Mouse (Mus musculus): ENCODE results near the gene Slc27a5. TPM values are rescaled to one million over a fixed set of nuclear protein-coding genes. Genes with fewer than 3 reads are reported as not detected.

The Slc27a5 gene
- polyA plus RNA-seq, 1 experiment from 2014 or later, result 0.65 TPM

DNA sequence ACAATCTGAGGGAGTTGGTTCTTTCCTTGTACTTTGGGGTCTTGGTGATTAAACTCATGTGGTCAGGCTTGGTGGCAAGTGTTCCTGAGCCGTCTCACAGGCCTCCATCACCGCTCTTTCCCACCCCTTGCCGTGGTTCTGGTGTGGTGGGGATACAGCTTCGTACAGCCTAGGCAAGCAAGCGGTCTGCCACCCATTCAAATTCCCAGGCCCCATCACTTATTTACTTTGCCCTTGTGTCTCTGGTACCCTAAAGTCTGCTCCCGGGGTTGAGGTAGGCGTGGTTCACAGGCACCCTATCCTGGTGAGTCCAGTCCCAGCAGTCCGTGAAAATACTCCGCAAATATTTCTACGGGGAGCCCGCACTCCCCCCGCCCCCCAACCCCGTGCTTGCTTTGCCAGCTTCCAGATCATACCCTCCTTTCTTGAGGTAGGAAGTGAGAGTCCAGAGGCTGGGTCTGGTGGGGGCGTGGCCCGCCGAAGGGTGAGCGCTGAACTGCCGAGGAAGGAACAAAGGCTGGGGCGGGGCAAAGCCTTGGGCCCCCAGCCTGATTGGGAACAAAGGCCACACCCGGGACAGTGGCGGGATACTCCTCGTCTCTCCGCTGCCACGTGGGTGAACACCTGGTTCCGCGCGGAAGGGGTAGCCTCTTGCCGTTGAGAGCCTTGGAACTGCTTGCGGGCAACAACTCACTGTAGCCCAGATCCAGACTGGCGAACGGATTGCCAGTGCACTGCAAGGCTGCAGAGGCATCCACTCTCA, 25.0 kb upstream of the Slc27a5 start:
- H3K9me3 ChIP-seq, result no peaks in the 10 kb centered on the region
- peak overlapping the region; percentile 97 for H3K4me2 ChIP-seq
- 3% methylated on average over 31 of the region's 31 CpGs for WGBS
- peak overlapping the region; percentile 53 for H3K9ac ChIP-seq
- H3K4me1 ChIP-seq, result peaks cover 33% of the 10 kb centered on the region
- H3K27me3 ChIP-seq (replicated peaks), result no peaks in the 10 kb centered on the region
- peak; percentile 35 for ATAC-seq (replicated peaks)
- H3K36me3 ChIP-seq (replicated peaks), result peaks cover 10% of the 10 kb centered on the region
- peak overlapping the region; percentile 86 for H3K4me3 ChIP-seq
- peak overlapping the region; percentile 99 for H3K27ac ChIP-seq

DNA sequence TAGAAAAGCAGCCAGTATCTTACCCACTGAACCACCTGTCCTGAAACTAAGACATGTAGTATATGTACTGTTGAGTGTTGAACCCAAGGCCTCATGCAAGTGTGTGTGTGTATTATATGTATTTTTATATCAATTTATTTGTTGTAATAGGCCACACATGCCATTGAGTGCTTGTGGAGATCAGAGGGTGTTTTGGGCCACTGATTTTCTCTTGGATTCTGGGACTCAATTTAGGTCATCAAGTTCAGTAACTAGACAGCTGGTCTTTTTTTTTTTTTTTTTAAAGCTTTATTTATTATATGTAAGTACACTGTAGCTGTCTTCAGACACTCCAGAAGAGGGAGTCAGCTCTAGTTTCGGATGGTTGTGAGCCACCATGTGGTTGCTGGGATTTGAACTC, 17.2 kb upstream of the Slc27a5 start:
- Histone ChIP-seq H3K9ac (no peak overlapping the region), H3K27me3 (replicated peaks) (no peaks in the 10 kb centered on the region), H3K9me3 (no peaks in the 10 kb centered on the region), H3K27ac (no peak overlapping the region), H3K36me3 (replicated peaks) (no peaks in the 10 kb centered on the region), H3K4me3 (no peak overlapping the region), H3K4me2 (no peak overlapping the region), H3K4me1 (peaks cover 6% of the 10 kb centered on the region)
- ATAC-seq (replicated peaks), result no peak
- 92% methylated on average over 1 of the region's 1 CpGs for WGBS

DNA sequence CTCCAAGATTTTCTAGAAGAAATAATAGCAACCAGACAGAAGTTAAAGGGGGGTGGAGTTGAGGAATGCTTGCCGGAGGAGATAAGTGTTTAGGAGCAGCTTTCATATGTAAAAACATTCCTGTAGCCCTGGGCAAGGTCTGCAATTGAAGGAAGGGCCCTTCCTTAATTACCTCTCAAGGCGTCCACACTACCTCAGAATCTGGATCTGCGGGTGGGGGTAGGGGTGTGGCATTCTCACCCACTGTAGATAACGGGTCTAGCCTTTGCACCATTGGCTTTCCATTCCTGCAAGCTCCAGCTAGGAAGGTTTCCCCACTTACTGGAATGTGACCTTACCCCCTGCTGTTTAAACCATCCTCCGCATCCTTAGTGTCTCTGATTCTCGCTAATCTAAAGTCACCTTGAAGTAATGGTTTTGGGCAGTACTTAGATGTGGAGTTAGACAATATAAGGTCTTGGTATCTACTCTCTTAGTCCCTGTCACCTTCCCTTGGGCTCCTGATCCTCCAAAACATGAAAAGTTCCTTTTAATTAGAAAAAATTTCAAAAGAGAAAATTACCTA, 16.4 kb upstream of the Slc27a5 start:
- Histone ChIP-seq H3K27ac (no peak overlapping the region), H3K4me3 (no peak overlapping the region), H3K9ac (no peak overlapping the region), H3K4me2 (no peak overlapping the region), H3K4me1 (peaks cover 8% of the 10 kb centered on the region), H3K36me3 (replicated peaks) (no peaks in the 10 kb centered on the region), H3K27me3 (replicated peaks) (no peaks in the 10 kb centered on the region), H3K9me3 (no peaks in the 10 kb centered on the region)
- no peak for ATAC-seq (replicated peaks)
- WGBS, result 43% methylated on average over 6 of the region's 6 CpGs

DNA sequence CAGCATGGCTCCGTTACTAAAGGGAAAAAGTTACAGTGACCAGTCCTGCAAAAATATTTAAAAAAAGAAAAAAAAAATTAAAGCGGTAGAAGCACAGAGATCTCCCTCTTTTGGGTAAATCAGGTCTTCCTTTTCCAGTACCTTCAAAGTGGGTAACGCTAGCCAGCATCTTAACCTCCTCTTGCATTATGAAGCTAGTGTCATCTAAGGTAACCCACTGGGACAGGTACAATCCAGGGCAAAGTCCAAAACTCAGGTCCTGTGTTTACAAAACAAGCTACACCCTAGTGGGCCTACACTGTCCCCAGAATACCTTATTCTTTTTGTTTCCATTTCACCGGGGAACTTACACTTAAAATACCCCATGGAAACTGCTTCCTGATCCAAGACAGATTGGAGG, 15.7 kb upstream of the Slc27a5 start:
- no peaks in the 10 kb centered on the region for H3K36me3 ChIP-seq (replicated peaks)
- H3K4me3 ChIP-seq, result no peak overlapping the region
- no peak overlapping the region for H3K9ac ChIP-seq
- peaks cover 11% of the 10 kb centered on the region for H3K4me1 ChIP-seq
- no peak overlapping the region for H3K27ac ChIP-seq
- no peaks in the 10 kb centered on the region for H3K27me3 ChIP-seq (replicated peaks)
- no peak overlapping the region for H3K4me2 ChIP-seq
- WGBS, result 68% methylated on average over 4 of the region's 4 CpGs
- ATAC-seq (replicated peaks), result no peak
- H3K9me3 ChIP-seq, result no peaks in the 10 kb centered on the region

DNA sequence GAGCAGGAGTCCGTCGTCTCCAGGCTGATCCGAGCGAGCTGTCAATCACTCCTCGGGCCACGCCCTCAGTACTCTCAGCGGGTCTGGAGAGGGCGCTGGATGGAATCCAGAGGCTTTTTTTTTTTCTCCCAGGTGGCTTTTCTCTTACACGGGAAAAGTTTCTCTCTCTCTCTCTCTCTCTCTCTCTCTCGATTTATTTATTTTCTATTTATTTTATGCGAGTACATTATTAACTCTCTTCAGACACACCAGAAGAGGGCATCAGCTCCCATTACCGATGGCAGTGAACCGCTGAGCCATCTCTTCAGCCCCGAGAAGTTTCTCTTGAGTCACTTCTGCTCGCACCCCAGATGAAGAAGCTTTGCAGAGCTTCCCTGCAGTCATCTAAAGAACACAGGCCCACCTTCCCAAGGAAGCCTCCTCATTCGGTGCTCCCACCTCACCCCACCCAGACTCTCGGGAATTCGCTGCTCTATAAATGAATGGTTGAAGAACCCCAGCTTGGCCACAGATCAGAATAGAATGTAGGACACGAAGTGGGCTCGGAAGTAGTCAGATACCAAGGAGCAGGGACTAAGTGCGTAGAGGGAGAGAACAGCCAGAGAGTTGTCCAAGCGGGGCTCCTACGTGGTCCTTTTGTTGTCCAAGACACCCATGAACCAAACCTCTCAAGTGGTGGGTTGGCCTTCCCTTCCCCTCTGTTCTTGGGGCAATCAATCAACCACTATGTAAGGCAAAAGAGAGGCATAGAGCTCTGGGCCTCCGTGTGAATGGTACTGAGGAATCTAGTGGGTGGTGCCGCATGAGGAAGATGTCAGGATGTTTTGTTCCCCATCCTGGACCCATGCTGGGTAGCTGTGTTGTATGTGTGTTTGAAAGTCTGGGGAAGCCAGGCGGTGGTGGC, 12.3 kb upstream of the Slc27a5 start, which contains the start of gene Zbtb45:
Gene Zbtb45 (minus strand): TSS at position 30 of the 904 bp plus-strand sequence.
- Histone ChIP-seq H3K4me1 (peaks cover 26% of the 10 kb centered on the region), H3K27me3 (replicated peaks) (no peaks in the 10 kb centered on the region), H3K4me2 (peak within 1 kb of the TSS; percentile 79), H3K9me3 (no peaks in the 10 kb centered on the region), H3K4me3 (peak within 1 kb of the TSS; percentile 63), H3K9ac (peak within 1 kb of the TSS; percentile 65), H3K36me3 (replicated peaks) (peaks cover 3% of the 10 kb centered on the region; the same call in 1 of the 2 replicates), H3K27ac (peak within 1 kb of the TSS; percentile 91)
- WGBS, result 10% methylated on average over 26 of the region's 26 CpGs
- no peak for ATAC-seq (replicated peaks)

DNA sequence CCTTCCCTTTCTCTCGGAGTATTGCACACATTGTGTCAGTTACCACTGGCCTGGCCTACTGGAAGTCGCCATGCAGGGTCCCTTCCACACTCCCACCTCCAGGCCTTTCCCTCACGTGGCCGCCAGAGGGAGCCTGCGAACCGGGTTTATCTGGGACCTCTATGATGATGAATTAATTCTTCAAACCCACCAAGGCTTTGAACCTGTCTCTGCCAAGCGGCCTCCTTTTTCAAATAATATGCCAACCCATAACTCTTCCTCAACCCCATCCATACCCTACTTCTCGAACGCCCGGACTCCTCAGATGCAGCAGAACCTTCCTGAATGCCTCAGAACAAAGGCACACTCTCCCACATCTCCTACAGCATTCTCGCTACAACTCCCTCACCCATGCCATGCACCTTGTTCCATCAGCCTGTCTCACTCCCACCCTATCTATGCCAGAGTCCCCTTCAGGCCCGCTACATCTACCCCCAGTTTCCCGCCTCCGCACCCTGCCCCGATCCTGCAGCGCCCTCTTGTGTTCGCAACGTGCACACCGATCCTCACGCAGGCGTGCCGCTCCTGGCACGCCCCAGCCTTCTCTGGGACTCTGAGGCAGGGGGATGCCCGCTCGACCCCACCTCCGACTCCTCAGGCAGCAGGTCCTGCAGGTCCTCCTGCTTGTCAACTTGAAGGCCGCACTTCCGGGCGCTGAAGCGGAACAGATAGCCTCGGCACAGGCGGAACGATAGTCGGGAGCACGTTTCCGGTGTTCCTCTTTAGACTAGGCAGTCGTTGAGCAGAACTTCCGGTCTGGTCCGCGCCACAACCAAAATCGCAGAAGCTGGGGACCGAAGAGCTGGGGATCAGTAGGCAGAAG, 11.4 kb upstream of the Slc27a5 start:
- no peaks in the 10 kb centered on the region for H3K9me3 ChIP-seq
- peak overlapping the region; percentile 65 for H3K9ac ChIP-seq
- no peaks in the 10 kb centered on the region for H3K27me3 ChIP-seq (replicated peaks)
- H3K4me2 ChIP-seq, result peak overlapping the region; percentile 79
- ATAC-seq (replicated peaks), result peak; percentile 92
- H3K4me3 ChIP-seq, result peak overlapping the region; percentile 63
- peaks cover 26% of the 10 kb centered on the region for H3K4me1 ChIP-seq
- peaks cover 3% of the 10 kb centered on the region for H3K36me3 ChIP-seq (replicated peaks)
- under 1% methylated on average over 42 of the region's 42 CpGs for WGBS
- peak overlapping the region; percentile 91 for H3K27ac ChIP-seq

DNA sequence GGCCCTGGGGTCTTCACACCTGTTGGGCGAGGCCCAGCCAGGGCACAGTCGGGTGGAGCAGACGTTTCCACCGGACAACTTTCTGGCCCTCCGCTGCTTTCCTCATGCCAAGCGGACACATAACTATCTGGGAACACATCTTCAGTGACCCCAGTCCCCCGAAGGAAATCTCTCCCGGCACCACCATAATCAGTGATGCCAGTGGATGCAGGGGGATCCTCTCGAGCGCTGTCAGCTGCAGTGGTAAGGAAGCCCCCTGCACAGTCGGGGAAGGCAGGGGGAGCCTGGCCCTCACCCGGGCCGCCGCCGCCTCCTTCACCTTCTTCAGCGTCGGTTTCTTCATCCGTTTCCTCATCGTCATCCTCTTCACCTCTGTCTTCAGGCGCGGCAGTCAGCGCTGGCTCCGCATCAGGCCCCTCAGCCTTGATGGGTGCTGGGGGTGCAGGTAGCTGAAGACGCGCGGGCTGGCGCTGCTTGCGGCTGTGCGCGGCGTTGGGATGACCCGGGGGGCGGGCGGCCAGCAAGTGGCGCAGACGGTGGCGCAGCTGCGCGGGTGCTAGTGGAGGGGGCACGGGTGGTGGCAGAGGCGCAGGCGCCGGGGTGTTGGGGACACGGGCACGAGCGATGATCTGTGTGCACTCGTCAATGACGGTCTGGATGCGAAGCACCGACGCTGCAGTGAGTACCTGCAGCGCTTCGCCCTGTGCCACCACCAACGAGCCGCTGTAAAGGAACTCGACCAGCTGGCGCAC, 9.5 kb upstream of the Slc27a5 start:
- Histone ChIP-seq H3K27me3 (replicated peaks) (no peaks in the 10 kb centered on the region), H3K4me1 (peaks cover 26% of the 10 kb centered on the region), H3K9ac (no peak overlapping the region), H3K36me3 (replicated peaks) (peaks cover 3% of the 10 kb centered on the region), H3K9me3 (no peaks in the 10 kb centered on the region), H3K27ac (no peak overlapping the region), H3K4me2 (peak overlapping the region; percentile 7; the same call in 1 of the 2 replicates), H3K4me3 (no peak overlapping the region; the same call in 1 of the 2 replicates)
- 45% methylated on average over 57 of the region's 57 CpGs for WGBS
- ATAC-seq (replicated peaks), result no peak

DNA sequence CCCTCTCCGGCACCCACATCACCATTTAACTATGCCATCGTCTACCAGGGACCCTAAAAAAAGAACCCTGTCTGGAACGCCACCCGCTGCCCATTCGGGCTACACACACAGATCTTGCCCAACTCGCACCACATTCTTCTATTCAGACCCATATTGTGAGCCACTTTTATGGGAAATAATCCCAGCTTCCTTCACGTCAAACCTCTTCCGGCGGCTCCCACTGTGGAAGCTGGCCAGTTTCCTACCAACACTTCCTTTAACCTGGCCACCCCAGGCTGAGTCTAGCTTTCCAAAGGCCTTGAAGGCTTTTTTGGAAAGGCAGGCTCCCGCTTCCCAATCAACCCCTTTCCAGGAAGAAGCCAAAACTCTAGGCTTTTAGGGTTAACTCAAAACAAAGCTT, 8.5 kb upstream of the Slc27a5 start:
- Histone ChIP-seq H3K27ac (no peak overlapping the region), H3K4me3 (no peak overlapping the region), H3K27me3 (replicated peaks) (no peaks in the 10 kb centered on the region), H3K36me3 (replicated peaks) (peaks cover 3% of the 10 kb centered on the region), H3K9me3 (no peaks in the 10 kb centered on the region), H3K4me2 (no peak overlapping the region), H3K9ac (no peak overlapping the region), H3K4me1 (peaks cover 26% of the 10 kb centered on the region)
- ATAC-seq (replicated peaks), result no peak
- 90% methylated on average over 10 of the region's 10 CpGs for WGBS

DNA sequence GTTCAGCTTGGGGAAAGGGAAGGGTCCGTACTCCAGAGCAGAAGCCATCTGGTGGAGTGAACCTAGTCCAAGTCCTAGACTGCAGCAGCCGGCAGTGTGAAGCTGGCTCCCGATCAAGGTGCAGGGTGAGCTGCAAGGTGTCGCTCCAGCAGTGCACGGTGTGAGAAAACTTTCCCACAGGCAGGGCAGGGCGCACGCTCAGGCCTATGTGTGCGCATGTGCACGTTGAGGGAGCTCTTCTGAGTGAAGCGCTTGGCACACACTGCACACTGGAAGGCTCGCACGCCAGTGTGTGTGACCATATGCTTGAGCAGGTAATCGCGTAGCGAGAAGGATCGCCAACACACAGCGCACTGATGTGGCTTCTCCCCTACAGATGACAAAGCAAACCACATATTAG, 8.0 kb upstream of the Slc27a5 start:
- no peak for ATAC-seq (replicated peaks)
- no peak overlapping the region for H3K27ac ChIP-seq
- no peaks in the 10 kb centered on the region for H3K27me3 ChIP-seq (replicated peaks)
- H3K36me3 ChIP-seq (replicated peaks), result peaks cover 3% of the 10 kb centered on the region
- 89% methylated on average over 17 of the region's 17 CpGs for WGBS
- no peaks in the 10 kb centered on the region for H3K9me3 ChIP-seq
- no peak overlapping the region for H3K4me2 ChIP-seq
- H3K4me3 ChIP-seq, result no peak overlapping the region
- no peak overlapping the region for H3K9ac ChIP-seq
- H3K4me1 ChIP-seq, result peaks cover 26% of the 10 kb centered on the region

DNA sequence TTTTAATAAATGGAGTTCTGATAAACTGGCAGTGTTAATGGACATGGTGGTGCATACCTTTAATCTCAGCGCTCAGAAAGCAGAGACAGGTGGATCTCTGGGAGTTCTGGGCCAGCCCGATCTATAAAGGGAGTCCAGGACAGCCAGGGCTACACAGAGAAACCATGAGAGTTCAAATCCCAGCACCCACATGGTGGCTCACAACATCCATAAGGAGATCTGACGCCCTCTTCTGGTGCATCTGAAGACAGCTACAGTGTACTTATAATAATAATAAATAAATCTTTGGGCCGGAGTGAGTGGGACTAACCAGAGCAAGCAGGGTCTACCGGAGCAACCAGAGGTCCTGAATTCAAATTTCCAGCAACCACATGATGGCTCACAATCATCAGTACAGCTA, 5.4 kb upstream of the Slc27a5 start:
- WGBS, result 78% methylated on average over 5 of the region's 5 CpGs
- Histone ChIP-seq H3K27me3 (replicated peaks) (no peaks in the 10 kb centered on the region), H3K4me3 (no peak overlapping the region)

DNA sequence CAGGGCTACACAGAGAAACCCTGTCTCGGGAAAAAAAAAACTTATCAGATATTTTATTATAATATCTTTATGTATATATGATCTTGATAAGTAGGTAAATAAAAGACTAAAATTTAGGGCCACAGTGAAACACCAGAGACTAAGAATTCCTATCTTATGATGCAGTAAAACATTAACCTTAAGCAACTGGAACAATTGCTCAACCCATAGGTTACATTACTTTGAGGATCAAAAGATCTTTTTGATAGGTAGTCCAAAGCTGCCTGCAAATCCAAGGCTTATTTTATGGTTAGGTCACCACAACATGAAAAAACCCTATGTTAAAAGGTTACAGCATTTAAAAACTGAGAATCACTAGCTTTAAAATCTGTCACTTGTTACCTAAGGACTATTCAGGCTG, 3.6 kb upstream of the Slc27a5 start:
- no peaks in the 10 kb centered on the region; the same call in 1 of the 2 replicates for H3K4me1 ChIP-seq
- no peak overlapping the region for H3K9ac ChIP-seq
- 78% methylated on average over 1 of the region's 1 CpGs for WGBS
- no peak overlapping the region for H3K4me2 ChIP-seq
- no peak for ATAC-seq (replicated peaks)
- H3K9me3 ChIP-seq, result no peaks in the 10 kb centered on the region
- H3K36me3 ChIP-seq (replicated peaks), result peaks cover 3% of the 10 kb centered on the region; the same call in 1 of the 2 replicates
- H3K27ac ChIP-seq, result no peak overlapping the region
- H3K27me3 ChIP-seq (replicated peaks), result no peaks in the 10 kb centered on the region
- no peak overlapping the region for H3K4me3 ChIP-seq

More for the DNA sequence above, 5.4 kb upstream of the Slc27a5 start:
- no peaks in the 10 kb centered on the region for H3K9me3 ChIP-seq
- no peak for ATAC-seq (replicated peaks)
- H3K4me2 ChIP-seq, result no peak overlapping the region
- H3K9ac ChIP-seq, result no peak overlapping the region
- H3K36me3 ChIP-seq (replicated peaks), result peaks cover 3% of the 10 kb centered on the region
- peaks cover 12% of the 10 kb centered on the region for H3K4me1 ChIP-seq
- no peak overlapping the region for H3K27ac ChIP-seq
